In the genomic region with DNA sequence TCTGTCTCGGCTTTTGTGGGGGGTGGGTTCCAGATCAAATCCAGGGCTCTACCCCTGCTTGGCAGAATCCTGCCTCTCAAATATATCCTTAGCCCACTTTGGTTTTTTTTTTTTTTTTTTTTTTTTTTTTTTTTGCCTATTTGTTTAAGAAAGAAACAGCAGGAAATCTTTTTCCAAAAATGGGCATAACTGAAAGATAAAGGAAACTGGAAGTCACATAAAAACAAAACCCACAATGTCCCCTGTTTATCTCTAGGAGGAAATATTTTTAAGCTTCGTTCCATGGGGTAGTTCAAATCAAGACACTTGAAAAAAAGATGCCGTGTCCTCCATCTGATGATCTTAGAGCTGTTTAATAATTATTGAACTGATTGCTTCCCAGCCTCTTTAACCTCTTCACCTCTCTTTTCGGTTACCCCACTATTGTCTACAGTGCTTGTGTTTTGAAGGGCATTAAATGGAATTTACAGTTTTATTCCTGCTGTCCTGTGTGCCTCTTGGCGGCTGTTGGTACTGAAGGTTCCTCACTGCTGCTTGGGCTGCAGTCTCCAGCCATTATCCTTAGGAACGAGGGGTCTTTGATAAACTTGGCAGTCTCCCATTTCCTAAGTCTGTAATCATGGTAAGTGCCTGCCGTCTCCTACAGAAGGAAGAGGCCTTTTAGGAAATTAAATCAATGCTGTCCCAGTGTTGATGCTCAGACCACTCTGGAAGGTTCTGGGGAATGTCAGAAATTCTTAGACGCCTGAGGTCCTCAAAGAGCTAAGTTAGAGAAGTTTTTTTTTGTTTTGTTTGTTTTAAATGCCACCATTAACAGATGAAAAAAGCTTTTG, we compare ENCODE assay signal across 11 mouse cellular contexts. TPM values are rescaled to one million over a fixed set of nuclear protein-coding genes. Genes with fewer than 3 reads are reported as not detected.
DNase-seq lines count a peak whose midpoint lies in the region; ATAC-seq and TF ChIP-seq lines count a peak whose summit lies in the region.
"Had no signal": no experiment of that assay in that cellular context is flagged by ENCODE, and none has a peak within 500 bp of the region (broad histone marks: within the 10 kb centered on the region; RNA-seq: fewer than 3 reads in every experiment).

No protein-coding gene starts in this region.

- no peak for ATAC-seq in heart, embryonic 11.5 days (replicated peaks; ENCODE audit: insufficient number of reproducible peaks, low FRiP score, low TSS enrichment)
- ATAC-seq in embryonic facial prominence, embryonic 15.5 days (ENCODE audit: insufficient number of reproducible peaks, low FRiP score, low TSS enrichment, low read depth): no peak
- ATAC-seq in limb, embryonic 13.5 days (ENCODE audit: low FRiP score, low read depth): no peak
- ATAC-seq: CD4-positive, CD25-positive, alpha-beta regulatory T cell, adult 4 months had no signal

- H3K27ac ChIP-seq in heart, embryonic 11.5 days (ENCODE audit: low read depth, low read length): peak overlapping the region; percentile 79
- peak overlapping the region; percentile 36; the same call in 1 of the 2 replicates for H3K27ac ChIP-seq in embryonic facial prominence, embryonic 15.5 days (replicated peaks)
- H3K27ac ChIP-seq in limb, embryonic 13.5 days: no peak overlapping the region

- no peak overlapping the region for H3K9ac ChIP-seq in heart, embryonic 11.5 days (ENCODE audit: low read depth, low read length)
- H3K9ac ChIP-seq in embryonic facial prominence, embryonic 15.5 days: no peak overlapping the region
- no peak overlapping the region for H3K9ac ChIP-seq in limb, embryonic 13.5 days

- intact Hi-C loops in gastrocnemius, postnatal 36 days (cut with DNase I): no loop called here

- whole genome bisulfite sequencing in heart, embryonic 11.5 days (ENCODE audit: insufficient replicate concordance): 37% methylated on average over 8 of the region's 8 CpGs
- WGBS in embryonic facial prominence, embryonic 15.5 days: 42% methylated on average over 8 of the region's 8 CpGs
- 34% methylated on average over 8 of the region's 8 CpGs for WGBS in limb, embryonic 13.5 days

- no peak for DNase-seq in heart, adult 8-10 months (ENCODE audit: low spot score)
- DNase-seq in thymus, adult 18-20 months: no peak
- no peak for DNase-seq in gastrocnemius, postnatal 36 days
- DNase-seq in cerebellum, postnatal 14 days: no peak
- DNase-seq: adrenal gland, postnatal 10 days had no signal

- H3K36me3 ChIP-seq in heart, embryonic 11.5 days (ENCODE audit: control insufficient read depth, insufficient read depth, low read length): no peaks in the 10 kb centered on the region
- H3K36me3 ChIP-seq in E14TG2a.4 (ENCODE audit: insufficient read depth, low read length): no peaks in the 10 kb centered on the region
- H3K36me3 ChIP-seq in embryonic facial prominence, embryonic 15.5 days: no peaks in the 10 kb centered on the region
- H3K36me3 ChIP-seq in limb, embryonic 13.5 days: no peaks in the 10 kb centered on the region

- no peaks in the 10 kb centered on the region for H3K9me3 ChIP-seq in heart, embryonic 11.5 days (replicated peaks; ENCODE audit: control insufficient read depth, low read length)
- no peaks in the 10 kb centered on the region for H3K9me3 ChIP-seq in E14TG2a.4 (ENCODE audit: low read length)
- no peaks in the 10 kb centered on the region for H3K9me3 ChIP-seq in embryonic facial prominence, embryonic 15.5 days (replicated peaks)
- H3K9me3 ChIP-seq in limb, embryonic 13.5 days: no peaks in the 10 kb centered on the region

- H3K27me3 ChIP-seq in heart, embryonic 11.5 days (ENCODE audit: control insufficient read depth, insufficient read depth, low read length): no peaks in the 10 kb centered on the region
- no peaks in the 10 kb centered on the region for H3K27me3 ChIP-seq in E14TG2a.4 (ENCODE audit: insufficient read depth, low read length)
- no peaks in the 10 kb centered on the region for H3K27me3 ChIP-seq in embryonic facial prominence, embryonic 15.5 days
- H3K27me3 ChIP-seq in limb, embryonic 13.5 days: no peaks in the 10 kb centered on the region

- H3K4me3 ChIP-seq in heart, embryonic 11.5 days (ENCODE audit: low read depth, low read length): no peak overlapping the region; the same call in 1 of the 2 replicates
- peak overlapping the region; percentile 33 for H3K4me3 ChIP-seq in E14TG2a.4 (replicated peaks; ENCODE audit: low read length)
- H3K4me3 ChIP-seq in embryonic facial prominence, embryonic 15.5 days (replicated peaks): no peak overlapping the region
- H3K4me3 ChIP-seq in limb, embryonic 13.5 days: no peak overlapping the region

- H3K4me2 ChIP-seq in heart, embryonic 11.5 days: no peak overlapping the region; the same call in 1 of the 2 replicates
- 0 out of 2 replicates have a peak overlapping the region, but pooled peaks have one; percentile 27 for H3K4me2 ChIP-seq in embryonic facial prominence, embryonic 15.5 days (replicated peaks)
- peak overlapping the region; percentile 57; the same call in 1 of the 2 replicates for H3K4me2 ChIP-seq in limb, embryonic 13.5 days (replicated peaks)

- H3K4me1 ChIP-seq in heart, embryonic 11.5 days (ENCODE audit: control insufficient read depth, insufficient read depth, low read length): peaks cover 27% of the 10 kb centered on the region
- H3K4me1 ChIP-seq in E14TG2a.4 (replicated peaks; ENCODE audit: low read depth, low read length): peaks cover 53% of the 10 kb centered on the region
- peaks cover 13% of the 10 kb centered on the region for H3K4me1 ChIP-seq in embryonic facial prominence, embryonic 15.5 days
- H3K4me1 ChIP-seq in limb, embryonic 13.5 days: peaks cover 14% of the 10 kb centered on the region

- no peak for TF ChIP-seq CTCF in E14TG2a.4 (conservative IDR thresholded peaks at IDR 0.05; ENCODE audit: low read length)

RNA-seq across cellular contexts. Expression of gene Pygo1, which starts 52.9 kb away (rescaled TPM):
- 2.0 and 2.9 TPM in 2 replicates for polyA plus RNA-seq in heart, embryonic 11.5 days (2014; fragmentation: Nextera tagmentation; extraction: Ambion mirVana)
- total RNA-seq in heart, adult 8-10 months (2022): 10 to 100 TPM; 12.9 to 16.4 (median 14.2) TPM
- 7.5 and 7.6 TPM in 2 replicates for polyA plus RNA-seq in embryonic facial prominence, embryonic 15.5 days (2015; fragmentation: Nextera tagmentation; extraction: Ambion mirVana)
- 9.2 and 9.9 TPM in 2 replicates for polyA plus RNA-seq in limb, embryonic 13.5 days (2015; fragmentation: Nextera tagmentation; extraction: Ambion mirVana)
- 10 to 100 TPM in 1 of 2 experiments, 1 to 10 TPM in 1; 6.4 to 10.2 TPM for total RNA-seq in gastrocnemius, postnatal 36 days (2021)
- total RNA-seq: hematopoietic stem cell, adult 5-6 weeks had no signal
- polyA plus RNA-seq: CD4-positive, CD25-positive, alpha-beta regulatory T cell, adult 4 months had no signal
